Mouse (Mus musculus): Measurements from ENCODE around the gene Gm43064.

GRCm38 (mm10) chr3:103810967-103811366 is 1.6 kb downstream of the Gm43064 start:
- TF ChIP-seq CTCF (IDR thresholded peaks at IDR 0.05; ENCODE audit: control insufficient read depth, insufficient read depth, low read length) (no peak), POLR2A (IDR thresholded peaks at IDR 0.05; ENCODE audit: borderline replicate concordance, control insufficient read depth, low read depth, low read length) (no peak)

Measured in bone marrow, adult 2 months (tissue).